Mouse (Mus musculus): ENCODE results near the gene Fam155a. TPM values are rescaled to one million over a fixed set of nuclear protein-coding genes. Genes with fewer than 3 reads are reported as not detected.
A peak's percentile ranks its signal among the peaks of the same experiment; 100 is the strongest.

The Fam155a gene
- total and polyA plus RNA-seq, 2 experiments from 2014 or later, result 0.04 to 1.4 TPM

- Histone ChIP-seq H3K4me2 (ENCODE audit: low read depth, low read length) (no peak overlapping the region), H3K9me3 (replicated peaks; ENCODE audit: control insufficient read depth, low read length) (no peaks in the 10 kb centered on the region), H3K9ac (replicated peaks; ENCODE audit: low read depth, low read length) (no peak overlapping the region), H3K36me3 (replicated peaks; ENCODE audit: control insufficient read depth, insufficient read depth, low read length) (no peaks in the 10 kb centered on the region), H3K4me3 (ENCODE audit: low read depth, low read length) (no peak overlapping the region), H3K4me1 (ENCODE audit: control insufficient read depth, insufficient read depth) (no peaks in the 10 kb centered on the region), H3K27ac (ENCODE audit: low read depth) (no peak overlapping the region), H3K27me3 (ENCODE audit: control insufficient read depth, insufficient read depth, low read length) (no peaks in the 10 kb centered on the region)
- 67% methylated on average over 2 of the region's 2 CpGs for WGBS
- no peak for DNase-seq (ENCODE audit: low spot score)
- no peak for ATAC-seq (ENCODE audit: insufficient read depth, low read depth)
- TF ChIP-seq EP300 (IDR thresholded peaks at IDR 0.05; ENCODE audit: low read depth) (no peak), CTCF (IDR thresholded peaks at IDR 0.05; ENCODE audit: low read depth) (no peak)
Measured at GRCm38 (mm10) chr8:9424069-9424468, 346.9 kb downstream of the Fam155a start.

- no peak overlapping the region for H3K4me2 ChIP-seq (ENCODE audit: low read depth, low read length)
- no peaks in the 10 kb centered on the region for H3K4me1 ChIP-seq (ENCODE audit: control insufficient read depth, insufficient read depth)
- H3K27ac ChIP-seq (ENCODE audit: low read depth), result no peak overlapping the region
- no peak overlapping the region for H3K4me3 ChIP-seq (ENCODE audit: low read depth, low read length)
- H3K36me3 ChIP-seq (replicated peaks; ENCODE audit: control insufficient read depth, insufficient read depth, low read length), result no peaks in the 10 kb centered on the region
- TF ChIP-seq CTCF (IDR thresholded peaks at IDR 0.05; ENCODE audit: low read depth) (no peak), EP300 (IDR thresholded peaks at IDR 0.05; ENCODE audit: low read depth) (no peak)
- peak; percentile 24 for DNase-seq (ENCODE audit: low spot score)
- H3K9ac ChIP-seq (replicated peaks; ENCODE audit: low read depth, low read length), result no peak overlapping the region
- H3K9me3 ChIP-seq (replicated peaks; ENCODE audit: control insufficient read depth, low read length), result no peaks in the 10 kb centered on the region
- WGBS, result 14% methylated on average over 5 of the region's 5 CpGs
- no peak for ATAC-seq (ENCODE audit: insufficient read depth, low read depth)
- no peaks in the 10 kb centered on the region for H3K27me3 ChIP-seq (ENCODE audit: control insufficient read depth, insufficient read depth, low read length)
Measured at GRCm38 (mm10) chr8:9423590-9423989, 347.4 kb downstream of the Fam155a start.

- H3K9me3 ChIP-seq (replicated peaks; ENCODE audit: control insufficient read depth, low read length), result no peaks in the 10 kb centered on the region
- WGBS, result 47% methylated on average over 2 of the region's 2 CpGs
Measured at GRCm38 (mm10) chr8:9423184-9423583, 347.8 kb downstream of the Fam155a start.

GRCm38 (mm10) chr8:9418856-9419800 is 351.8 kb downstream of the Fam155a start:
- DNase-seq (ENCODE audit: low spot score) (no peak), ATAC-seq (ENCODE audit: insufficient read depth, low read depth) (no peak)
- no peaks in the 10 kb centered on the region for H3K27me3 ChIP-seq (ENCODE audit: control insufficient read depth, insufficient read depth, low read length)
- no peaks in the 10 kb centered on the region for H3K9me3 ChIP-seq (replicated peaks; ENCODE audit: control insufficient read depth, low read length)
- no peaks in the 10 kb centered on the region for H3K4me1 ChIP-seq (ENCODE audit: control insufficient read depth, insufficient read depth)
- no peaks in the 10 kb centered on the region for H3K36me3 ChIP-seq (replicated peaks; ENCODE audit: control insufficient read depth, insufficient read depth, low read length)
- no peak overlapping the region for H3K4me2 ChIP-seq (ENCODE audit: low read depth, low read length)
- WGBS, result 58% methylated on average over 10 of the region's 10 CpGs
- no peak overlapping the region for H3K4me3 ChIP-seq (ENCODE audit: low read depth, low read length)
- H3K9ac ChIP-seq (replicated peaks; ENCODE audit: low read depth, low read length), result no peak overlapping the region
- no peak for TF ChIP-seq CTCF (IDR thresholded peaks at IDR 0.05; ENCODE audit: low read depth)
- no peak for TF ChIP-seq EP300 (IDR thresholded peaks at IDR 0.05; ENCODE audit: low read depth)
- H3K27ac ChIP-seq (ENCODE audit: low read depth), result no peak overlapping the region

More at GRCm38 (mm10) chr8:9423184-9423583, 347.8 kb downstream of the Fam155a start:
- H3K4me2 ChIP-seq (ENCODE audit: low read depth, low read length), result no peak overlapping the region
- H3K4me3 ChIP-seq (ENCODE audit: low read depth, low read length), result no peak overlapping the region
- no peaks in the 10 kb centered on the region for H3K4me1 ChIP-seq (ENCODE audit: control insufficient read depth, insufficient read depth)
- H3K9ac ChIP-seq (replicated peaks; ENCODE audit: low read depth, low read length), result no peak overlapping the region
- H3K36me3 ChIP-seq (replicated peaks; ENCODE audit: control insufficient read depth, insufficient read depth, low read length), result no peaks in the 10 kb centered on the region
- TF ChIP-seq CTCF (IDR thresholded peaks at IDR 0.05; ENCODE audit: low read depth) (no peak), EP300 (IDR thresholded peaks at IDR 0.05; ENCODE audit: low read depth) (no peak)
- DNase-seq (ENCODE audit: low spot score) (no peak), ATAC-seq (ENCODE audit: insufficient read depth, low read depth) (no peak)
- no peaks in the 10 kb centered on the region for H3K27me3 ChIP-seq (ENCODE audit: control insufficient read depth, insufficient read depth, low read length)
- H3K27ac ChIP-seq (ENCODE audit: low read depth), result no peak overlapping the region

- H3K4me3 ChIP-seq (ENCODE audit: low read depth, low read length), result no peak overlapping the region
- H3K4me2 ChIP-seq (ENCODE audit: low read depth, low read length), result no peak overlapping the region
- TF ChIP-seq EP300 (IDR thresholded peaks at IDR 0.05; ENCODE audit: low read depth), result no peak
- no peak for TF ChIP-seq CTCF (IDR thresholded peaks at IDR 0.05; ENCODE audit: low read depth)
- no peak overlapping the region for H3K9ac ChIP-seq (replicated peaks; ENCODE audit: low read depth, low read length)
- H3K9me3 ChIP-seq (replicated peaks; ENCODE audit: control insufficient read depth, low read length), result no peaks in the 10 kb centered on the region
- DNase-seq (ENCODE audit: low spot score) (no peak), ATAC-seq (ENCODE audit: insufficient read depth, low read depth) (no peak)
- H3K27ac ChIP-seq (ENCODE audit: low read depth), result no peak overlapping the region
- no peaks in the 10 kb centered on the region for H3K4me1 ChIP-seq (ENCODE audit: control insufficient read depth, insufficient read depth)
- WGBS, result 74% methylated on average over 9 of the region's 9 CpGs
- H3K27me3 ChIP-seq (ENCODE audit: control insufficient read depth, insufficient read depth, low read length), result no peaks in the 10 kb centered on the region
- H3K36me3 ChIP-seq (replicated peaks; ENCODE audit: control insufficient read depth, insufficient read depth, low read length), result no peaks in the 10 kb centered on the region
Measured at GRCm38 (mm10) chr8:9416189-9416588, 354.8 kb downstream of the Fam155a start.

Data from heart, postnatal 0 days (tissue).